Mouse (Mus musculus): ENCODE results near the gene Chd6.

Chd6 gene

DNA sequence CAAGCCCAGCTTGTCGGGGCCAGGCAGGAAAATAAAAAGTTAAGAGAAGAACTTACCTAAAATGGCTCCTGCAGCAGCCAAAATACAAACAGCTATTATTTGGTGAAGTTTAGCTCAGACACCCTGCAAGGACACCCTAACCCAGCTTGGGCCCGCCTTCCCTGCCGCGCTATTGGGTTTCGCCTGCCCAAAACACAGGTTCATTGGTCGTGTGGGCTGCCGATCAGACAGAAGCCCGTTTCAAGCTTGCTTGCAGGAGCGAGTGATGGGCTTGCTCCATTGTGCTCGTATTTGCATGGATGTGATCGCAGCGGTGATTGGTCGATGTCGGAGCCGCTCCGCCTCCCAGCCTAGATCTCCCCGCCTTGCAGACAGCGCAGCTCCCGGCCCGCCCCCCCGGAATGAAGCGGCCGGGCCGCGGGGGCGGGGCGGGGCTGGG is at the start of gene Chd6:
Gene Chd6 (minus strand): TSS at position 143 of the 439 bp plus-strand sequence.
- DNase-seq (ENCODE audit: low spot score): peak; percentile 99

DNA sequence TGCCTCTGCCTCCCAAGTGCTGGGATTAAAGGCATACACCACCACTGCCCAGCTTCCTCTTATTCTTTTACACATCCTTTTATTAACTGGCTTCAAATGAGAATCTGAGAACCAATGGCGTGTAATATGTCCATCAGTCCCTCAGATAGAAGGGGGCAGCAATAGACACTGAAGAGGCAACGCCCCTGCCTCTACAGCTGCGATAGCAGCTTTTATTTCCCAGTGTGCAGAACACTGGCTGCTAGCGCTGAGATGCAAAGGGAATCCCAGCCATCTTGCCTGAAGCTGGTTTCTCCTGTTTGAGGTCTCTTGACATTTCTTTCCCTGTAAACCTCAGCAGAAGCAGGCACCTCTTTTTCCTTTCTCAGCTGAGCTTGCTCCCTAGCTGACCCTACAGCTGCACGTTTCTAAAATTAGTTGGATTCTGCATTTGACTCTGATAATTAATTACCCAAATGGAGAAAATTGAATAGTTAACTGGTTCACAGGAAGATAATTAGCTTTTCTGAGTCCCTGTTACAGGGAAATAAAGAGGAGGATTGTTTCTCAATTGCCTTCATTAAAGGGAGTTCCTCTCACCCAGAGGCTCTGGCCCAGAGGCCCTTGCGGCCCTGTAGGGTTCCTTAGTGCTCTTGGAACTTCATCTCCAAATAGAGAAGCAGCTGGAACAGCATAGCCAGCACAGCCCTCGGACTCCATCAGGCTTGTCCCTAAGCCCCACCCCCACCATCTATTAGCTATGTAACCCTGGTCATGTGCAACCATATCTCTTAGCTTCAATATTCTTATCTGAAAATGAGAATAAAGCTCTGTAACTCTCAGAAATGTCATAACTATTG is 41.3 kb upstream of the Chd6 start:
- DNase-seq (ENCODE audit: low spot score): no peak

DNA sequence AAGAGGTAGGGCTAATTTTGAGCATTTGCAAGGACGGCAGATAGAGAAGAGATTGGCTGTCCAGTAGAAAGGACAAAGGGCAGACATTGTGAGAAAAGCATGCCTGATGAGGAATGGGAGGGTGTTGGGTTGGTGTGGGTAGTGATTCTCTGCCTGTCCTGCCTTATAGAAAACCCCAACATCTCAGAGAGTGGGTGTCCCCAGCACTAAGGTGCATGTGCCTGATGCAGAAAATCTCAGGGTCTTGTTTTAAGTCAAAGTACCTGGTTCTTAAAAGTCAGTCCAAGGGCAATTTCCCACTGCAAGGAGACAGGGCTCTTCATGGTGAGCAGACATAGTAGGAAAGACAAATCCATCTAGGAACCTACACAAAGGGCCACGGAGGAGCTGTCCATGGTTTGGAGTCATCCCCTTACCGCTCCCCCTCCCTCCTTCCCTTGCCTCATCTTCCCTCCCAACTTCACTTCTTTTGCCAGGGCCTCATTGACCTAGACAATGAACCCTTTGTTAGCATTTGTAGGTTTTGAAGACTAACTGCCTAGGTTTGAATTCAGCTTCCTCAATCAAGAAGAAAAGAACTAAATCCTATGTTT is 39.6 kb upstream of the Chd6 start:
- DNase-seq (ENCODE audit: low spot score): no peak

DNA sequence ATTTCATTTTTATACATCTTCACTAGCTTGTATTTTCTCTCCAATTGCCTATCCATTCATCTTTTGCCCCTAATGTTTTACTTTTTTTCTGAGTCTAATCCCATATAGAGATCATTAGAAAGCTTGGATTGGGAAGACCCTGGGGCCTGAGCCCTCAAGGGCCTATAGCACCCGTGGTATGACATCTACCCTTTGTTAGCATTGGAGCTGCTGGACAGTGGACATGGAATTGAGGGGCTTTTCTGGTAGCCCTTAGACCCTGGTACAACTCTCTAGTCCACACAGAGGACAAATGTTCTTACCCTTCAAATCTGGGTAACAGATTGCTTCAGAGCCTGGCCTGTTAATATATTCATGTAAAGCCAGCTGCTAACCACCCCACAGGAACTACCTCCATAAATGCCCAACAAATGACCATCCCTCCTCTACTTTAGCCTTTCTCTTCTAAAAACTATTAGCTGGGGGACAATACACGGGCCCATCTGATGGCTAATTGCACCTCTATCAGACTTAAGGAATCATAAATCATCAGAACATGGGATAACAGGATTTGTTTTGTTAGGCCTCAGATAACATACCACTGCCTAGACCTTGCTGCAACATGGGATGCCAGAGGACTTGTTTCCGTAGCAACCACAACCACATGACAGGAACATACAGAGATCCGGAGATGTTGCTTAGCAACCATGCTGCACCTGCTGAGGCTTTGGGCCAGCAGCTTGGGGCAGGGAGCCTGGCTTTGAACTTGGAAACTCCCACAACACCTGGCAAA is 39.0 kb upstream of the Chd6 start:
- DNase-seq (ENCODE audit: low spot score): peak; percentile 46

DNA sequence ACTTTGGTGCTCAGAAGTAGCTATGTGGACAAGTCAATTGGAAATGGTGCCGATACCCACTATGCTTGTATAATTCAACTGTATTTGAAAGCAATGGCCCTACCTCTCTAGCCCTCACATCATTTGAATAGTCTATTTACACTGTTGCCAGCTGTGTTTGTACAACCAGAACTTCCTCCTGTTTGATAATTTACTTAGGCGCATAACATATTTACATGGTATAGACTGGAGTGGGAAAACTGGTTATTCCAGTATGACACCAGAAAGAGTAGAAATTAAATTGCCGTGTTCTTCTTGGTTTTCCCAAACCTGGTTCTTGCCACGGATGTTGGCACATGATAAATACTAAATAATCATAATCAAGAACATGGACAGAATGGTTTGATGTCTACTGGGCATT is 35.9 kb upstream of the Chd6 start:
- DNase-seq (ENCODE audit: low spot score): no peak

DNA sequence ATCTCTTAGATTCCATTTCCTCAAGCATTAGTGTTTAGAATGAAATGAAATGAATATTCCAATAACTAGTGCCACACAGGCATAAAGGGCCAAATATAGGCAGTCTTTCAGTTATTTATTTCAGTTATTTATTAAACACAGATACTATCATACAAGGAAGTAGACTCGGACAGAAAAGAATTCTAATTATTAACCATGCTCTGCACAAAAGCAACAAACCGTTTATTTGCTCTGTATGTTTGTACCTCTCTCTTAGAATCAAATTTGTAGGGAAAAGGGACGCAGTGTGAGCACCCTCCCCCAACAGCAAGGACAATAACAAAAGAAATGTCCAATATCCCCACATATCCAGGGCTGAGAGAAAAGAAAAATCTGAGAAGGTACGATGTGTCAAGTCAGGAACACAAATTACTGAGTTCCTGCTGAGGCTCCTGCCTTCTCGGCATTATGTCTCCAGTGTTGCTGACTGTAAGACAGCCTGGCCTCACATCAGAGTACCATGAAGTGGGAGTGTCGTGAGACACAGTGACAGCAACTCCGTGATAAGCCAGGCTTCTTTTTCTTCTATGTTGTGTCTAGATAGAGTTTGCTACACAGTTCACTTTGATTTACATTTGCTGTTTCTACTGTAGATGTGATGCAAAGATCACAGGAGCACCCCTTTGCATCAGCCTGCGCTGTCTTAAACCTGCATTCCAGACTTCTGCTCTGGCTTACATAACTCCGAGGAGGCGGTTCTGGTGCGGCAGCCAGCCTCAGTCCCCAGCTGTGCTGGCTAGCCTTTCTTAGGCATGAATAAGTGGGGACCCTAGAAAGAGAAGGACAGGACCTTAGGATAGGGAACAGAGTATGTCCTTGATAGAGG is 30.0 kb upstream of the Chd6 start:
- peak; percentile 22 for DNase-seq (ENCODE audit: low spot score)

DNA sequence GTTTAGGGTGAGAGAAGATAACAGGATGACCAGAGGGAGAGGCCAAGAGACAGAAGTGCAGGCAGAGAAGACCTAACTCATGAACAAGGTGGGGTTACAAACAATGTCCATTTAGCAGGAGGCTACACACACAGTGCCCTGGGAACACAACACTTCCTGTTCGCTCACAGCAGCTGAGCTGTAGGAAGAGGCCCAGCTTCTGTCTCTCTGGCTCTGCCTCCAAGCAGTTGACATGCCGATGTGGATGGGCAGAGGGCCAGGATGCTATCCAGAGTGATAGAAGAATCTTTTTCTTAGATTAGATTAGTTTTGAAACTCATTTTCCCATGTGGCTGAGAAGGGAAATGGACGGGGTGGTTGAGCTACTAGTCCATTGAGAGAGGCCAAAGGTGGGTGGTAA is 28.1 kb upstream of the Chd6 start:
- DNase-seq (ENCODE audit: low spot score): no peak

DNA sequence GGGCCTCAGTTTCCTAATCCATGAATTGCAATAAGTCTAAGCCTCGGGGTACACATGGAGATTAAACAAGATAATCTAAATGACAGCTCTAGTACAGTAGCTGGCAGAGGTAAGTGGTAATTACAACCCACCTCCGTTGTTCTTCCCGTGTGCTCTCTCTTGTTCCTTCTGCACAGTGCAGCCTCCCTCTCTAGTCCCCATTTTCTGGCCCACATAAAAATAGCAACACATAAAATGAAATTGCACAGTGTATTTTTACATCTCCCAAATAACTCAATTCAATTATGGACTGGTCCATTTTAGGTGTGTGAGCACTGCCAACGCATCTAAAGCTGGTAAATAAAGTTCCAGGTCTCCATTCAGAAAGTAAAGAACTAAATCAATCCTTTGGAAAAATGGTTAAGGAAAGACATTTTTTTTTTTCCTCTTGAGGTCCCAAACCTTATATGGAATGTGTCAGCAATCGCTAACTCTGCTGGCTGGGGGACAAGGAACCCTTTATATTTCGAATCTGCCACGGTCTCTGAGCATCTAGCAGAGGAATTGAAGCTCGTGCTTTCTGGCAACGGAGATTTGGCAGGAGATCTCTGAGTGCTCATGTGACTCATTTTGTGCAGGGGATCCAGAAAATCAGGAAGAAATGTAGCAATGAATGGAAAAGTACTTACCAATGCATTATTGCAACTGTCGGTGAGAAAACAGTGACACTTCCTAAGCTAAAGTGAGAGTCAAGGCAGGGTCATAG is 19.7 kb upstream of the Chd6 start:
- peak; percentile 37 for DNase-seq (ENCODE audit: low spot score)

DNA sequence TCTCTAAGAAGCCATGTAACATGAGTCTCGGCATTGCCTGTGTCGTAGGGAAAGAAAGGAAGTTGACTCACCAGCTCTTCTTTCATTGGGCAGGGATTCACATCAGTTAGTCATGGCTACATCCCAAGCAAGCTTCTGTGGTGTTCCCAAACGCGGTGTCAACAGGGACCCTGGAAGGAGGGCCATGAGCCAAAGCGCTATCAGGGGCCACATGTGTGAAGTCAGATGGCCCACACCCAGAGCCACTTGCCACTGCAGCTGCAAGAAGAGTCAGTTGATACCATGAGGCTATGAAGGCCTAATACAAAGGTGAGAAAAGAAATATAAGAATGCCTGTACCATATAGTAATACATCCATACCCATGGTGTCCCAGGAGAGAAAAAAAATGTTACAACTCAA is 3.1 kb upstream of the Chd6 start:
- no peak for DNase-seq (ENCODE audit: low spot score)

DNA sequence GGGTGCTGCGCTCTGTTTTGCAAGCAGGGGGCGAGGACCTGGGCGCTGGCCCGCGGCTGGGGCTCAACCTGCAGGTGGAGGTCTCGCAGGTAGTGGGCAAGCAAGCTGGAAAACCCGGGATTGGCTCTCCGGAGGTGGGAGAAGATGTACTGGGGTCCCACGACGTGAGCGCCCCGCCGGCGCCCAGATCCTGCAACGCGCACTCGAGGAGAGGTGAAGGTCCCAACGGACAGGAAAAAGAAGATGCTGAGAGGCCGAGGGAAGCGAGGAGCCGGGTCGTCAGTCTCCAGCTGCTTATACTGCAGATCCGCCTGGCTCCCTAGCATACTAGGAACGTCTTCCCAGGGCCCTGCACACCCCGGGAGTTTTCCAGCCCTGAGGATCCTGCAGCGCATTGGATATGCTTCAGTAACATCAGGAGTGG is 535 bp upstream of the Chd6 start:
- peak; percentile 50 for DNase-seq (ENCODE audit: low spot score)

DNA sequence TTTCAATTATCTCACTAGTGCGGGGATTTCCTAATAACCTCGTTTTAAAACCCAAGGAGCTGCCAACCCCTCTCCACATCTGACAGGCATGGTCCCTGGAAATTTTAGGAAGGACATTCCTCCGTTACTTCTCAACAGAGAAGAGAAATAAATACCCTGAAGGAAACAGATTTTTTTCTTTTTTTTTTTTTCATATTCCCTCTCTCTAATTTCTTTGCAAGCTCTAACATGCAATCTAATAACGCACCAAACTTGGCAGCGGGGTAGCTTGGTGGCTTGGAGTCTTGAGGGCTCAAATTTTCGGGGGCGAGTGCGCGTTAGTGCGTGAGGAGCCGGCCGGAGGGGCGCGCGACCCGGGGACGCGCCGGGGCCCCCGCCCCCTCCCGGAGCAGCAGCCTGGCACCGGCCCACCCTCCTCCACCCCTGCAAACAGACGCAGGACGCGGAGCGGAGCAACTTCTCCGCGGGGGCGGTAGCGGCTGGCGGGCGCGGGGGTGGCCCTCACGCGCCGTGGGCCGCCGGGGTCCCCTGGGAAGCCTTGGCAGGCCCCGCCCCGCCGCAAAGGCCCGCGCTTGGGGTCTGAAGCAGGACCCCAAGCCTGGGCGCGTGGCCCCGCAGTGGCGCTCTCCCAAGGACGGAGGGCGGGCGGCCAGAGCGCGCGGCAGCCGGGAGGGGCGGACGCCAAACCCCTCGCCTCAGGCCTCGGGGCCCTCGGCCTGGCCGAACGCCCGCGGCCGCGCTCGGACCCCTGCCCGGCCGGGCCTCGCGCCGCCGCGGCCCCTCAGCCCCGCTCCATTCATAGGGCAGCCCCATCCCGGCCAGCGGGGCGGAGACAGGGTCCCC is 569 bp downstream of the Chd6 start:
- DNase-seq (ENCODE audit: low spot score): peak; percentile 36

DNA sequence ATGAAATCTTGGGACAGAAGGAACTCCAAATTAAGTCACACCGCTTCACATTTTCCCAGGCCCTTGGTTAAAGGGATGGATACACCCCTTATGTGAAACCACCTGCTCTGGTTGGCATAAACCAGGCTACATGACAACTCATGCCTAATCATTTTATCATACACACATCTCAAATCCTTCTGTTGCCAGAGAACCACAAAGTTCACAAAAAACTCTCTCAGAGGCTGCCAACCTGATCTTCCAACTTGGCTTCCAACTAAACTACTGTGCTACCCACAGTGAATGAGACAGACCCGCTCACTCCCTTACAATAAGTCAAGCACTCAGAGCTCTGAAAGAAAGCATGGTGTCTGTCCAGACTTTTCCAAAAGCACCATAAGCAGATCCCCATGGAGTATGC is 1.6 kb downstream of the Chd6 start:
- no peak for DNase-seq (ENCODE audit: low spot score)

DNA sequence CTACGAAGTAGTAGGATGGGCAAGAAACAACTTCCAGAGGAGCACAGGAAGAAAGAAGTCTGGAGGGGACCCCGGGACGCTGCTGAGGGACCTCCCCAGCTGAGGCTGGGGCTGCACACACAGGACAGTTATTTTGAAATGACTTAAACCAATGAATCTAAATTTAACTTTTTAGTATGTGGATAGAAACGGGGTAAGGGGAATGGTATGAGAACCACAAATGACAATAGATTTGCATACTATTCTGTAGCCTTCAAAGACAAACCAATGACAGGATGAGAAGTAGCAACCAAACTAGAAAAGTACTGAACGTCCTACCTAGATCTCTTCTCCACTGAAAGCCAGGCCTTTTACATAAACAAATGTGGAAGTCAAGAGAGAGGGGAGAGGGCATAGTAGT is 5.1 kb downstream of the Chd6 start:
- no peak for DNase-seq (ENCODE audit: low spot score)

DNA sequence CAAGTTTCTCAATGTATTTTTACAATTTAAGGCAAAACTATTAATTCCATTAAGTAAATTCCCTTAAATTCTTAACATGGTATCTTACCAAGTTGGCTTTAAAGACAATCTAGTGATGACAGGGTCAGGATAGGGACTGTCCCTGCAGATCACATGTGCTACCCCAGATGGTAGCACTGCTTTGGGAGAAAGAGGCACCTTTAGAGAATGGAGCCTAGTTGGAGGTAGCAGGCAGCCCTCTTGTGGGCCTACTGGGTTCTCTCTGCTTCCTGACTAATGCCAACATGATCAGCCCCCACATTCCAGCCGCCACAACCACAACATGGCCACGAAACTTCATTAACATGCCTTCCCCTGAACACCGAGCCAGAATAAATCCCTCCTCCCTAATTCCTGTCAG is 6.8 kb downstream of the Chd6 start:
- no peak for DNase-seq (ENCODE audit: low spot score)

DNA sequence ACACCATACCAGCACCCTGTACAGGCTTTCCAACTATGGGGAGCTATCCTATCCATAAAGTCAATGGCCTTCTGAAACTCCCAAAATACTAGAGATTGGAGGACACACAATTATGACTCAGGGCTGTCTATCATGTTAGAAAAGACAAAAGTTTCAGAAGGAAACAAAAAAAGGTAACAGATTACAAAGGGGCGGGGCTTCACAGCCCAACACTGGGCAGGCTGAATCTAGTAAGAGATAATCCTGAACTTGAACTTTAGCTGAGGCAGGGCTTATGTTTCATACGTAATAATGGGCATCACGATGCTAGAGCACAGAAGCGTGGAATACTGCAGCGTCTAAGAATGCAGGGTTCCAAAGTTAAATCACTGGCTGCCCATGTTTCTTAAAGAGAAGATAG is 11.1 kb downstream of the Chd6 start:
- DNase-seq (ENCODE audit: low spot score): no peak

DNA sequence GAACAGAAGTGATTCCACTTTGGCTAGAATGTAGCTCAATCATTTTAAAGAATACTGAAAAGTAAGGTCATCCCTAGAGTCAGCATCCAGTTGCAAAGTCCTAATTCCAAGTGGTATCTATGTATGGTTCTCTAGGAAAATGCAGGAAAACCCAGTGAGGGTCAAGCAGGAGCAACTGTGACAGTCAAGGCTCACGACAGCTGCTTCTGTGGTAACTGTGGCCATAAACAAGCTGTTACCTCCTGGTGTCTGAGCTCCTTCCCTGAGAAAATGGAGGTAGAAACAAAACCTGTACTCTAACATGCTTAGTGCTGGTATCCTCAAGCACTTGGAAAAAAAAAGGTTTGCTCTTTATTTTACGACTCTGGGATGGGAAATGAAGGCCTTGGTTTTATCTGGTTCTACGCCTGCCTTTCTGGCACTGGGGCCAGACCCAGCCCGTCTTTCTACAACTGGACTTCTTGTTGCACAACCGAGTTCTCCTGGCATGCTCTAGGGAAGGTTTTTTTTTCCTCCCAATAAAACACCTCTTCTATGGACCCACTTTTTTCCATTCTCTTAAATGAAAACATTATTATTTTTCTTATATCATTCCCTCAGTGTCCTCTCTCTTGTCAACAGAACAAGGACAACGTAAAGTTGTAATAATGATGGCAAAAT is 18.0 kb downstream of the Chd6 start:
- no peak for DNase-seq (ENCODE audit: low spot score)

DNA sequence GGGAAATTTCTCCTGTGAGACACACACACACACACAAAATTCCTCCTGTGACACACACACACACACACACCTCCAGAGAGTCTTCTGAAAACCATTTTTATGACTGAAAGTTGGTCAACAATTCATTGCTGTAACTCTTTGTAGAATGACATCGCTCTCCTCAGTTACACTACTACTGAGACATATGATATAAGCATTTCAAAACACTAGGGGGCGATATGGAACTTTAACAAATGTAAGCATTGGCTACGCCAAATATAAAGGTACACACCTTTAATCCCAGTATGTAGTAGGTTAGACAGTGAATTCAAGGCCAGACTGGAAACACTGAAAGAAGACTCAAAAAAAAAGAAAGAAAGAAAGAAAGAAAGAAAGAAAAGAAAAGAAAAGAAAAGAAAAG is 18.7 kb downstream of the Chd6 start:
- DNase-seq (ENCODE audit: low spot score): no peak

DNA sequence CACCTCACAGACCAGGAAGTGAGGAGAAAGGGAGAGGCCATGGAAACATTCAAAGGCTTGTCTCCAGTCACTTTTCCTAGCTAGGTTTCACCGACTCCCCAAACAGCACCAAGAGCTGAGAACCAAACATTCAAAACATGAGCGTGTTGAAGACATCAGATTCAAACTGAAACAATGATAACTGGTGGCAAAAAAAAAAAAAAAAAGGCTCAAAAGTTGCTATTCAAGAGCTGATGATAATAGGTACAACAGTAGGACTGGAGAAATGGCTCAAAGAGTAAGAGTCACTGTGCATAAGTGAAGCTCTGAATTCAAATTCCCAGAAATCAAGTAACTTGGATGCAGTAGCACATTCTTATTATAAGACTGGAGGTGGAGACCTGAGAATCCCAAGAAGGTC is 30.3 kb downstream of the Chd6 start:
- no peak for DNase-seq (ENCODE audit: low spot score)

DNA sequence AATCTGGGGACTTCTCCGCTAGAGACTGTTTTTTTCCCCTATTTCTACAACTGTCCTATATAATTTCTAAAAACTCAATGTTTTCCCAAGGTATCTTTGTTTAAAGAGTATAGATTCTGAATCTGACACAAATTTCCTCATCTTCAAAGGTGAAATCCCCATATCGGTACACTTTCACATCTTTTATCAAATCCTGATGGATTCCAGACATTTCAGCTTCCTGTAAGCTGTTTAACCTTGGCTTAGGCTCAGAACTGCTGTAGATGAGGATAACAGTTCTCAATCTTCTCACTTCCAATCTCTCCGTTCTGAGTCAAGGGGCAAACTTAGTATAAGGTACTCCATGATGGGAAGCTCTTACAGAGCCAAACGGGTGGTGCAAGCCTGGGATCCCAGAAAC is 32.6 kb downstream of the Chd6 start:
- DNase-seq (ENCODE audit: low spot score): no peak

DNA sequence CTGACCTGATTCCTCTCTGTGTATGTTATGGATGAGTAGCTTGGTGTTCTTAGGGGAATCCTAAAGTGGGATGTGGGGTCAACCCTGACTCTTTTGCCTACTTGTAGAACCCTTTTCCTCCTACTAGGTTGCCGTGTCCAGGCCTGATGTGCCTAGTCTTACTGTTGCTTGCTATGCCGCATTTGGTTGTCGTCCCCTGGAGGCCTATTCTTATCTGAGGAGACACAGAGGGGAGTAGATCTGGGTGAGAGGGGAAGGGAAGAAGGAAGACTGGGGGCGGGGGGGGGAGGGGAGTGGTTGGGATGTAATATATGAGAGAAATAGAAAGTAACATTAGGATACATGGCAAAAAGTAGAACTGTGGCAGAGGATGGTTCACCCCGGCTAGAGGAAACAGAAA is 33.3 kb downstream of the Chd6 start:
- DNase-seq (ENCODE audit: low spot score): no peak
